10 mouse cellular contexts compared by ENCODE assay signal in genomic region chr11:94881982-94882686, GRCm38 (mm10). TPM values are rescaled to one million over a fixed set of nuclear protein-coding genes. Genes with fewer than 3 reads are reported as not detected.
DNase-seq lines count a peak whose midpoint lies in the region; ATAC-seq and TF ChIP-seq lines count a peak whose summit lies in the region.
"Had no signal": no experiment of that assay in that cellular context is flagged by ENCODE, and none has a peak within 500 bp of the region (broad histone marks: within the 10 kb centered on the region; RNA-seq: fewer than 3 reads in every experiment).

No protein-coding gene starts in this region.

- DNase-seq in heart, adult 9 months (ENCODE audit: low spot score in 2 of 2) = no peak
- peak; percentile 85 for DNase-seq in embryo, embryonic 10.5 days (ENCODE audit: low spot score)
- DNase-seq in midbrain, postnatal 0 days (ENCODE audit: low spot score) = no peak
- DNase-seq in thymus, adult 18-20 months = no peak
- no peak for DNase-seq in layer of hippocampus, postnatal 14 days (ENCODE audit: low spot score in 2 of 2)
- DNase-seq in cerebellum, postnatal 36 days = no peak
- DNase-seq: cerebellum, adult 9-11 months had no signal

- no peaks in the 10 kb centered on the region for H3K9me3 ChIP-seq in heart, embryonic 14.5 days (ENCODE audit: control insufficient read depth, low read length)
- no peaks in the 10 kb centered on the region for H3K9me3 ChIP-seq in hindbrain, embryonic 12.5 days (replicated peaks)
- H3K9me3 ChIP-seq in midbrain, postnatal 0 days (ENCODE audit: low read length) = no peaks in the 10 kb centered on the region

- H3K9ac ChIP-seq in heart, embryonic 14.5 days (ENCODE audit: low read length) = peak overlapping the region; percentile 56; the same call in 1 of the 2 replicates
- no peak overlapping the region for H3K9ac ChIP-seq in hindbrain, embryonic 12.5 days
- no peak overlapping the region; the same call in 1 of the 2 replicates for H3K9ac ChIP-seq in midbrain, postnatal 0 days (replicated peaks; ENCODE audit: low read length, poor library complexity, severe bottlenecking)
- H3K9ac ChIP-seq: liver, embryonic 14.5 days had no signal

- WGBS in heart, embryonic 14.5 days = 22% methylated on average over 8 of the region's 9 CpGs
- WGBS in hindbrain, embryonic 12.5 days = 24% methylated on average over 8 of the region's 9 CpGs
- WGBS in midbrain, postnatal 0 days = 35% methylated on average over 8 of the region's 9 CpGs

- H3K27me3 ChIP-seq in heart, embryonic 14.5 days (ENCODE audit: control insufficient read depth, insufficient read depth, low read length) = peaks cover 25% of the 10 kb centered on the region
- peaks cover 50% of the 10 kb centered on the region for H3K27me3 ChIP-seq in hindbrain, embryonic 12.5 days
- H3K27me3 ChIP-seq in midbrain, postnatal 0 days (ENCODE audit: insufficient read depth, low read length) = peaks cover 30% of the 10 kb centered on the region

- peak; percentile 27; the same call in 1 of the 2 replicates for ATAC-seq in heart, embryonic 14.5 days (ENCODE audit: insufficient number of reproducible peaks, insufficient read depth, low FRiP score, low read depth)
- no peak for ATAC-seq in hindbrain, embryonic 12.5 days (ENCODE audit: low FRiP score)
- no peak for ATAC-seq in midbrain, postnatal 0 days (ENCODE audit: low FRiP score)

- H3K4me2 ChIP-seq in heart, embryonic 14.5 days (ENCODE audit: low read length) = peak overlapping the region; percentile 49
- peak overlapping the region; percentile 40 for H3K4me2 ChIP-seq in hindbrain, embryonic 12.5 days (replicated peaks)
- H3K4me2 ChIP-seq in midbrain, postnatal 0 days (ENCODE audit: low read depth, low read length, poor library complexity, severe bottlenecking) = peak overlapping the region; percentile 18

- peaks cover 26 to 35% of the 10 kb centered on the region in 2 experiments for H3K4me1 ChIP-seq in heart, embryonic 14.5 days (ENCODE audit: control insufficient read depth in 2 of 2, insufficient read depth in 2 of 2, low read length in 2 of 2)
- H3K4me1 ChIP-seq in hindbrain, embryonic 12.5 days = peaks cover 32% of the 10 kb centered on the region
- H3K4me1 ChIP-seq in midbrain, postnatal 0 days (ENCODE audit: insufficient read depth, low read length) = no peaks in the 10 kb centered on the region

- TF ChIP-seq CTCF in midbrain, postnatal 0 days (IDR thresholded peaks at IDR 0.05) = no peak

- H3K27ac ChIP-seq in heart, embryonic 14.5 days (replicated peaks in 1 of 2; ENCODE audit: control insufficient read depth in 1 of 2, insufficient read depth in 1 of 2, low read depth in 2 of 2, low read length in 2 of 2) = peak overlapping the region; percentile 70 to 80
- H3K27ac ChIP-seq in hindbrain, embryonic 12.5 days = peak overlapping the region; percentile 77
- H3K27ac ChIP-seq in midbrain, postnatal 0 days (ENCODE audit: low read depth, low read length) = no peak overlapping the region
- H3K27ac ChIP-seq: liver, embryonic 14.5 days had no signal

- H3K4me3 ChIP-seq in heart, embryonic 14.5 days (ENCODE audit: control insufficient read depth in 1 of 2, insufficient read depth in 1 of 2, low read depth in 1 of 2, low read length in 2 of 2) = peak overlapping the region in 1 of 2 experiments; percentile 3; a peak in 1 of 4 replicates
- H3K4me3 ChIP-seq in hindbrain, embryonic 12.5 days = no peak overlapping the region; the same call in 1 of the 2 replicates
- H3K4me3 ChIP-seq in midbrain, postnatal 0 days (ENCODE audit: low read depth, low read length) = no peak overlapping the region

- H3K36me3 ChIP-seq in heart, embryonic 14.5 days (ENCODE audit: control insufficient read depth, insufficient read depth, low read length) = no peaks in the 10 kb centered on the region
- H3K36me3 ChIP-seq in hindbrain, embryonic 12.5 days = no peaks in the 10 kb centered on the region
- H3K36me3 ChIP-seq in midbrain, postnatal 0 days (ENCODE audit: insufficient read depth, low read length) = no peaks in the 10 kb centered on the region

RNA-seq across cellular contexts. Expression of gene Col1a1, which starts 53.9 kb away (rescaled TPM):
- 447 and 511 TPM in 2 replicates for polyA plus RNA-seq in heart, embryonic 14.5 days (2014; fragmentation: Nextera tagmentation; extraction: Ambion mirVana)
- polyA plus RNA-seq in hindbrain, embryonic 12.5 days (2016; fragmentation: Nextera tagmentation; extraction: Ambion mirVana) = 508 and 685 TPM in 2 replicates
- 44.7 and 50.3 TPM in 2 replicates for total RNA-seq in midbrain, postnatal 0 days (2014; rRNA removed)
- 65.4 and 67.5 TPM in 2 replicates for polyA plus RNA-seq in midbrain, postnatal 0 days (2015; fragmentation: Nextera tagmentation; extraction: Ambion mirVana)
- total RNA-seq in layer of hippocampus, postnatal 14 days (2021) = 10 to 100 TPM; 39.7 to 59.5 TPM
